Mouse (Mus musculus) adrenal gland, postnatal 4 days (tissue): ENCODE data around the gene Zfp423. TPM values are rescaled to one million over a fixed set of nuclear protein-coding genes. Genes with fewer than 3 reads are reported as not detected.

ENCODE experiments used
- DNase-seq, 2 experiments: peaks; one replicate each; pipeline ENCODE4 v3.0.0; 2021 to 2022; ENCODE audit warnings: low spot score in 2 of 2, mixed read lengths in 2 of 2
- total RNA-seq, 2 experiments: library from RNA; stranded (reverse); gene quantifications; 2 replicates each; pipeline ENCODE4 v1.2.3; 2021

Zfp423 gene
- total RNA-seq, 2 experiments from 2014 or later: 39.4 to 41.8 TPM

DNA sequence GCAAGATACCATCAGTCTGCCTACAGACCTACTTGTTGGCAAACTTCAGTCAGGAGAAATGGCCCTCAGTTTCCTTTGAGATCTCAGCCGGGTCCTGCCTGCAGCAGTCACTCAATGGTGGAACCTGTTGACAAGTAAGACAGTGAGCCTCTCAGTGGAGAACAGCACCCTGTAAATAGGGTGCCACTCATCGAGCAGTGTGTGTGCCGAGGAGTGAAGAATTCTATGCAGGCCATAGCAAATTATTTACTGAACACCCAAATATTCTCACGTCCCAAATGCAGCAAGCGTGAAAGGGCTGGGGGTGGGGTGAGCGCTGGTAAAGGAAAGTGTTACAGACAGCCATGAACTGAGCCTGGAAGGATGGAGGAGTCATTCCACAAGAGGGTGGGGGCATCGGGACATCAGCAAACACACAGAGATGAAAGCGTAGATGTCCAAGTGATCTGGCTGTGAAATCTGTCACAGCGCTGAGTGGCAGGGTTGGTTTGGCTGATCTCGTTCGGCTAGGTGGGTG, 323.1 kb downstream of the Zfp423 start:
- no peak for DNase-seq

- no peak for DNase-seq
Observed at GRCm38 (mm10) chr8:87631776-87632175, 327.6 kb downstream of the Zfp423 start.

GRCm38 (mm10) chr8:87629656-87630055, 329.7 kb downstream of the Zfp423 start:
- DNase-seq: no peak

DNA sequence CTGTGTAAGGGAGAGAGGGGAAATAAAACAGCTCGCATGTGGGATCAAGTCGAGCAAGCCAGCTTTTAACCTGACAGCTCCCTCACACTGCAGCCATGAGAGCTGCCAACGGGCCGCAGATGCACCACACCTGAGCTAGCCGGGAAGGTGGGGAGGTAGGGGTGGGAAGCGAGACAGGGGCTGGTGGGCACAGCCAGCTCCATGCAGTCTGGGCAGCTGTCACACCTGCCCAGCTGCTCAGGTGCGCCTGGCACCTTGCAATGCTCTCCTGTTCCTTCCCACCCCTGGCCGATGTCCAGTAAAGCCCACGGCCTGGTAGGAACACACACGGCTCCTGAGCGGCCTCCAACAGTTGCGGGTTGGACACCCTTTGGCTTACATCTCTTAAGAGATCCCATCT, 338.2 kb downstream of the Zfp423 start:
- no peak for DNase-seq

DNA sequence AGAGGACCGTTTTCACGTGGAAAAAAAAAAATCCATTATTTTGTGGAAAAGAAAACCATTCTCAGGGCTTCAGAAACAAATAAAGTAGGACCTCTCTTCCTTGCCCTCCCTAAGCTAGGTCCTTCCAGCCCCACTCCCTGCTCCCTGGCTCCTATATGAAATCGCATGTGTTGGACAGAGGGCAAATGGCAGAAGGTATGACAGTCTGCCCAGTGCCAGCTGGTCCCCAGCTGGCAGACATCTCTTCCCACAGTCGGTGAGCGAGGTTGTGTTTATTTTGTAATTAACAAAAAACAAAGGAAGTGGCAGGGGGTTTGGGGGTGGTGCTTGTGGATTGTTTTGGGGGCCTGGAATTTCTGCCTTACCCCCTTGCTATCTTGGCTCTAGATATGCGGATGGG, 339.2 kb downstream of the Zfp423 start:
- no peak for DNase-seq

GRCm38 (mm10) chr8:87619529-87619928, 339.9 kb downstream of the Zfp423 start:
- DNase-seq: no peak

GRCm38 (mm10) chr8:87619118-87619517, 340.3 kb downstream of the Zfp423 start:
- DNase-seq: no peak

GRCm38 (mm10) chr8:87613701-87614100, 345.7 kb downstream of the Zfp423 start:
- no peak for DNase-seq

Other genes starting within 250 kb of the Zfp423 start
- gene Cnep1r1, start 159.2 kb upstream of the Zfp423 start, total RNA-seq: 10 to 100 TPM; 38.8 to 41.3 TPM
- 10 to 100 TPM; 31.2 to 31.4 TPM for gene Heatr3, start 178.3 kb upstream of the Zfp423 start, total RNA-seq
- 10 to 100 TPM; 36.4 to 38.5 TPM for gene Tent4b, start 239.6 kb upstream of the Zfp423 start, total RNA-seq